Mouse (Mus musculus): Measurements from ENCODE around the gene Chek2. TPM values are rescaled to one million over a fixed set of nuclear protein-coding genes. Genes with fewer than 3 reads are reported as not detected.

Chek2 gene
- polyA plus RNA-seq, 1 experiment = 1.6 TPM

DNA sequence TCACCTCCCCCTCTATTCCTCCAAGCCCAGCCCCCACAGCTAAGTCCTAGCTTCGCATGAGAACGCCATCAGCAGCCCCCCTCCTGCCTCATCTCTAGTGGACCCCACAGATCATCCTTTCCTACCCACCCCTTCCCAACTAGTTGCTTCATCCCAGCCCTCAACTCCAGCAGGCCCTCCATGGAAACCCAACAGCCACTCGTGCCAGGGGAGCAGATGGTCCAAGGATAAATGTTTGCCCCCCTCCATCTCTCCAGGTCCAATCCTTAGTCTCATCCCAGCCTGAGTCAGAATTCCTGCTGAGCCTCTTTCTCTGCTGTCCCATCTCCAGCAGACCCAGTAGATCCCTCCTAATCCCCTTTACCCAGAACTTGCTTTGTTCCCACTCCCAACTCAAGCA, 76.5 kb downstream of the Chek2 start:
- TF ChIP-seq GATA1 (IDR thresholded peaks at IDR 0.05; ENCODE audit: low read length) = no peak

DNA sequence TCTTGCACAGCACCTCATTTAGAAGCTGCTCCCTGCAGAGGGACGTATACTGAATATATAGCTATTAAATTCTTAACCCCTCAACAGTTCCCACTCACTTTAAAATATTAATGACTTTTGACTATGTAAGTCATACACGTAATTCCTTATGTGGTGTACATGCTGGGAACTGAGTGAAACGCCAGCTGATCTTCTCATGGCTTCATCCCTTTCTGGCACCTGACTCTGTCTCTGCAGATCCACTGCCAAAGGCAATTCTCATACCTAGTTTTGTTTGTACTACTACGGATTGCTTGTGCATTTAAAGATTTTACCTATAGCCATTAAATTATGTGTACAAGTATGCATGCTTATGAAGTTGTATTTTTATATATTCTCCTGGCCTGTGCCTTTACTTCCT, 79.8 kb downstream of the Chek2 start:
- TF ChIP-seq GATA1 (IDR thresholded peaks at IDR 0.05; ENCODE audit: low read length) = no peak

DNA sequence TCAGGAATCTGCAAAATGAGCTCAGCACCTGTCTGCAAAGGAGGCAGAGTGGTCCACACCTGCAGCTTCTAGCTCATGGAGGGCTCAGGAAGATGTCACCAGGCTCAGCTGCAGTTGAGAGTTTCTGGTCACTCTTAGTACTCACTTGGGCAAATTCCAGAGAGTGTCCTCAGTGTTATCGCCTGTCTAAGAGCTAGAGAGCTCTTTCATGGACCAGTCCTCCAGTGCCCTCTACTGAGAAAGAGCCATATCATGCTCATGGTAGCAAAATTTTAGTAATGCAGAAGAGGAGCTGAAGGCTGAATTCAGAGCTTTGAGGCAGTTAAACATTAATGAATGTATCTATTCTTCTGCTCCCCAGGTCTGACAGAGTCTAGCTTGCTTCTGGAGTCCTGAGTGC, 83.6 kb downstream of the Chek2 start:
- no peak for TF ChIP-seq GATA1 (IDR thresholded peaks at IDR 0.05; ENCODE audit: low read length)

Other genes starting within 250 kb of the Chek2 start
- gene Noc4l, start 186.6 kb upstream of the Chek2 start, polyA plus RNA-seq (2012) = 228 and 255 TPM in 2 replicates
- gene Ddx51, start 186.5 kb upstream of the Chek2 start, polyA plus RNA-seq (2012) = 14.9 and 18.8 TPM in 2 replicates
- gene Ep400, start 69.3 kb upstream of the Chek2 start, polyA plus RNA-seq (2012) = 86.1 and 147 TPM in 2 replicates
- gene Pus1, start 59.3 kb upstream of the Chek2 start, polyA plus RNA-seq (2012) = 131 and 177 TPM in 2 replicates
- gene Ulk1, start 29.9 kb upstream of the Chek2 start, polyA plus RNA-seq (2012) = 139 and 154 TPM in 2 replicates
- 53.4 and 69.7 TPM in 2 replicates for gene Hscb, start 202 bp upstream of the Chek2 start, polyA plus RNA-seq (2012)
- 0.62 and 0.70 TPM in 2 replicates for gene Ttc28, start 39.8 kb downstream of the Chek2 start, polyA plus RNA-seq (2012)

All from G1E-ER4 (cell line).